Mouse (Mus musculus) cerebellum, adult 2 months (tissue): ENCODE measurements around the gene Tcte1.

Experiments used
- CTCF ChIP-seq: fragments of 200-500 bp; IDR thresholded peaks from 2 replicates; pipeline ENCODE4 v1.5.1; 2011; ENCODE audit warnings: low read depth, mild to moderate bottlenecking, control low read depth, low read length, moderate library complexity, borderline replicate concordance; ENCODE audit not compliant: insufficient read depth
- POLR2A ChIP-seq: fragments of 200-500 bp; IDR thresholded peaks from 2 replicates; pipeline ENCODE4 v1.6.1; 2011; ENCODE audit warnings: low read length, control low read depth, borderline replicate concordance; ENCODE audit not compliant: insufficient read depth

DNA sequence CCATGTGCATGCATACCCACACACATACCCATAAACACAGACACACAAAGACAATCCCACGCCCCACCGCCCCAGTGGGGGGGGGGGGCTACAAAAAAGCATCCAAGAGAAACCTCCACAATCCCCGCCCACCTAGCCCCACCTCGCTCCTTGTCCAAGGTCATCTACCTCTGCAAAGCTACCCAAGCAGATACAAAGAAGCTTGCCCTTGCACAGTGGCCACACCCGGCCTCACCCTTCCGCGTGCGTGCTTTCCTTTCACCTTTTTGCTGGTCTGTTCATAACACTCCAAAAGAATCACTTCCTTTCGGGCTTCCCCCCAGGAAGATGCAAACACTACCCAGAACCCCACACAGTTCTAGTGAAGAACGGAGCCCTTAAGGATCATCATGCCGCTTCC is 27.8 kb upstream of the Tcte1 start:
- no peak for TF ChIP-seq CTCF
- no peak for TF ChIP-seq POLR2A
